Comparison of ENCODE assay signal across 9 mouse cellular contexts in the genomic region with DNA sequence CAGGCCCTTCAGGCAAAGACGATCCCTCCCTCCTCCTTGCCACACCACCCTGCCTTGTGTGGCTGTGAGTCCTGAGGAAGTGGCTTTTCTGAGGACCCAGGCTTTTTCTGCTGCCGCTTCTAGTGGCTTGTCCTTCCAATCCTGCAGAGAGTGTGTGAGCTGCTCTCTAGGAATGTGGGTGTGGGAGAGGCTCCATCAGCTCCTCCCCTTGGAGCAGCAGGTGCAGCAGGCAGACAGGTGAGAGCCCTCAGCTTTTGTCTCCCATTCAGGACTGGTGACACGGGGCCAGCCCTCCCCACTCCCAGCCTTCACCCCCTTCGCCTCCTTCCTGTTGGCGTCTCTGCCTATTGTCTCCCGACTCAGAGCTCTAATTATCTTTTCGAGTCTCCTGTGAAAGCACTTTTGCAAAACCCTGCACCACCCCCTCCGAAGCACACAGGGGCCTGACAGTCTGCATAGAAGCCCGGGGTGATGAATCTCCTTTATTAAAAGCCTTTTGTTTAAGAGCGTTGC.
DNase-seq lines count a peak whose midpoint lies in the region; ATAC-seq lines count a peak whose summit lies in the region.
"Had no signal": no experiment of that assay in that cellular context is flagged by ENCODE, and none has a peak within 500 bp of the region (broad histone marks: within the 10 kb centered on the region; RNA-seq: fewer than 3 reads in every experiment).

No protein-coding gene starts in this region.

- DNase-seq in kidney, adult 18-20 months = no peak
- peak; percentile 54 for DNase-seq in embryo, embryonic 10.5 days (ENCODE audit: low spot score)
- peak; percentile 58 for DNase-seq in hindbrain, embryonic 11.5 days (ENCODE audit: low spot score)
- no peak for DNase-seq in layer of hippocampus, adult 11-12 months (ENCODE audit: low spot score)
- no peak for DNase-seq in ovary, postnatal 14 days (ENCODE audit: low spot score)
- DNase-seq: thymus, postnatal 4 days had no signal

- H3K9ac ChIP-seq in kidney, embryonic 16.5 days (replicated peaks; ENCODE audit: low read length) = 0 out of 2 replicates have a peak overlapping the region, but pooled peaks have one; percentile 31
- H3K9ac ChIP-seq in hindbrain, embryonic 11.5 days (ENCODE audit: low read depth, low read length) = peak overlapping the region; percentile 34; the same call in 1 of the 2 replicates
- peak overlapping the region; percentile 31 for H3K9ac ChIP-seq in neural tube, embryonic 13.5 days
- H3K9ac ChIP-seq in heart, embryonic 12.5 days = no peak overlapping the region

- no peaks in the 10 kb centered on the region for H3K36me3 ChIP-seq in kidney, embryonic 16.5 days (ENCODE audit: insufficient read depth, low read length)
- no peaks in the 10 kb centered on the region for H3K36me3 ChIP-seq in hindbrain, embryonic 11.5 days (ENCODE audit: control insufficient read depth, insufficient read depth, low read length)
- no peaks in the 10 kb centered on the region for H3K36me3 ChIP-seq in neural tube, embryonic 13.5 days
- no peaks in the 10 kb centered on the region for H3K36me3 ChIP-seq in heart, embryonic 12.5 days

- peaks cover 8% of the 10 kb centered on the region; the same call in 1 of the 2 replicates for H3K4me1 ChIP-seq in kidney, embryonic 16.5 days (ENCODE audit: insufficient read depth, low read length)
- peaks cover 11% of the 10 kb centered on the region for H3K4me1 ChIP-seq in hindbrain, embryonic 11.5 days (replicated peaks; ENCODE audit: control insufficient read depth, insufficient read depth, low read length)
- H3K4me1 ChIP-seq in neural tube, embryonic 13.5 days (replicated peaks) = peaks cover 32% of the 10 kb centered on the region
- H3K4me1 ChIP-seq in heart, embryonic 12.5 days (replicated peaks) = no peaks in the 10 kb centered on the region

- no peak overlapping the region for H3K4me3 ChIP-seq in kidney, embryonic 16.5 days (ENCODE audit: low read length)
- no peak overlapping the region for H3K4me3 ChIP-seq in hindbrain, embryonic 11.5 days (ENCODE audit: low read depth, low read length)
- no peak overlapping the region; the same call in 1 of the 2 replicates for H3K4me3 ChIP-seq in neural tube, embryonic 13.5 days
- H3K4me3 ChIP-seq in heart, embryonic 12.5 days = no peak overlapping the region

- WGBS in kidney, embryonic 16.5 days = 4% methylated on average over 10 of the region's 10 CpGs
- 2% methylated on average over 10 of the region's 10 CpGs for WGBS in hindbrain, embryonic 11.5 days
- 2% methylated on average over 10 of the region's 10 CpGs for WGBS in neural tube, embryonic 13.5 days
- WGBS in heart, embryonic 12.5 days = 11% methylated on average over 10 of the region's 10 CpGs

- peak overlapping the region; percentile 3; the same call in 1 of the 2 replicates for H3K4me2 ChIP-seq in kidney, embryonic 16.5 days (replicated peaks; ENCODE audit: low read depth, low read length)
- peak overlapping the region; percentile 36 for H3K4me2 ChIP-seq in hindbrain, embryonic 11.5 days (replicated peaks; ENCODE audit: low read depth, low read length)
- peak overlapping the region; percentile 35 for H3K4me2 ChIP-seq in neural tube, embryonic 13.5 days
- H3K4me2 ChIP-seq in heart, embryonic 12.5 days = no peak overlapping the region

- H3K27me3 ChIP-seq in kidney, embryonic 16.5 days (ENCODE audit: insufficient read depth, low read length) = peaks cover 15% of the 10 kb centered on the region
- H3K27me3 ChIP-seq in hindbrain, embryonic 11.5 days (ENCODE audit: control insufficient read depth, insufficient read depth, low read length) = no peaks in the 10 kb centered on the region
- H3K27me3 ChIP-seq in neural tube, embryonic 13.5 days = no peaks in the 10 kb centered on the region
- peaks cover 31% of the 10 kb centered on the region for H3K27me3 ChIP-seq in heart, embryonic 12.5 days (replicated peaks)

- no peaks in the 10 kb centered on the region for H3K9me3 ChIP-seq in kidney, embryonic 16.5 days (ENCODE audit: low read length)
- H3K9me3 ChIP-seq in hindbrain, embryonic 11.5 days (ENCODE audit: control insufficient read depth, low read length) = no peaks in the 10 kb centered on the region
- H3K9me3 ChIP-seq in neural tube, embryonic 13.5 days = no peaks in the 10 kb centered on the region
- H3K9me3 ChIP-seq in heart, embryonic 12.5 days (replicated peaks) = no peaks in the 10 kb centered on the region

- H3K27ac ChIP-seq in kidney, embryonic 16.5 days (ENCODE audit: low read length) = no peak overlapping the region
- peak overlapping the region; percentile 77 for H3K27ac ChIP-seq in hindbrain, embryonic 11.5 days (ENCODE audit: low read depth, low read length)
- peak overlapping the region; percentile 88 for H3K27ac ChIP-seq in neural tube, embryonic 13.5 days (replicated peaks)
- no peak overlapping the region for H3K27ac ChIP-seq in heart, embryonic 12.5 days (ENCODE audit: poor library complexity, severe bottlenecking)

- ATAC-seq in kidney, embryonic 16.5 days (ENCODE audit: low FRiP score, low TSS enrichment) = no peak
- ATAC-seq in hindbrain, embryonic 11.5 days (ENCODE audit: low FRiP score) = peak; percentile 84
- ATAC-seq in neural tube, embryonic 13.5 days (ENCODE audit: low read depth) = peak; percentile 62
- no peak for ATAC-seq in heart, embryonic 12.5 days (ENCODE audit: insufficient number of reproducible peaks, low FRiP score)

Comparison
In these comparisons a context has a peak if more than half of its experiments do, and no peak if none do; other contexts are left out.
1. ATAC-seq: peak in hindbrain, embryonic 11.5 days (single experiment) and neural tube, embryonic 13.5 days (single experiment); none in kidney, embryonic 16.5 days (single experiment) and heart, embryonic 12.5 days (single experiment).
2. H3K27ac ChIP-seq: peak in hindbrain, embryonic 11.5 days (single experiment) and neural tube, embryonic 13.5 days (single experiment); none in kidney, embryonic 16.5 days (single experiment) and heart, embryonic 12.5 days (single experiment).
3. DNase-seq: peak in embryo, embryonic 10.5 days (single experiment) and hindbrain, embryonic 11.5 days (single experiment); none in kidney, adult 18-20 months (single experiment), layer of hippocampus, adult 11-12 months (single experiment) and ovary, postnatal 14 days (single experiment).